Mouse (Mus musculus) myocyte (in vitro differentiated cells): ENCODE data around the gene Acyp1. TPM values are rescaled to one million over a fixed set of nuclear protein-coding genes. Genes with fewer than 3 reads are reported as not detected.
A peak's percentile ranks its signal among the peaks of the same experiment; 100 is the strongest.

Experiments
- H3K27me3 ChIP-seq: one replicate; pipeline ENCODE4 v1.6.1; 2011; ENCODE audit not compliant: control insufficient read depth, insufficient read depth, insufficient read length
- H3K36me3 ChIP-seq: one replicate; pipeline ENCODE4 v1.6.1; 2011; ENCODE audit not compliant: control insufficient read depth, insufficient read depth
- H3K4me2 ChIP-seq: one replicate; pipeline ENCODE4 v1.6.1; 2011; ENCODE audit warnings: low read depth, control low read depth
- H3K4me3 ChIP-seq: one replicate; pipeline ENCODE4 v1.5.1; 2011; ENCODE audit warnings: mild to moderate bottlenecking, control low read depth, moderate library complexity
- H3K79me2 ChIP-seq: one replicate; pipeline ENCODE4 v1.6.1; 2011; ENCODE audit not compliant: control insufficient read depth, insufficient read depth
- H3ac ChIP-seq: one replicate; pipeline ENCODE4 v1.6.1; 2011; ENCODE audit not compliant: control insufficient read depth, insufficient read length
- CEBPB ChIP-seq: IDR thresholded peaks from 2 replicates; pipeline ENCODE4 v1.6.1; 2011; ENCODE audit warnings: mild to moderate bottlenecking, moderate library complexity; ENCODE audit not compliant: poor library complexity, insufficient read depth, severe bottlenecking
- E2F4 ChIP-seq: IDR thresholded peaks from one replicate; pipeline ENCODE4 v1.6.1; 2011; ENCODE audit warnings: mild to moderate bottlenecking, control low read depth, moderate library complexity; ENCODE audit not compliant: insufficient read depth
- MAX ChIP-seq: IDR thresholded peaks from one replicate; pipeline ENCODE4 v1.6.1; 2011; ENCODE audit warnings: low read depth, mild to moderate bottlenecking, control low read depth
- MYOD1 ChIP-seq, 3 experiments: IDR thresholded peaks; one replicate each; pipeline ENCODE4 v1.6.1; 2011; ENCODE audit warnings: control low read depth in 2 of 3, low read depth in 2 of 3, mild to moderate bottlenecking in 2 of 3, moderate library complexity in 1 of 3; ENCODE audit not compliant: insufficient read length in 2 of 3, control insufficient read depth in 1 of 3
- MYOG ChIP-seq, 3 experiments: IDR thresholded peaks; one replicate each; pipeline ENCODE4 v1.6.1; 2011; ENCODE audit warnings: control low read depth in 2 of 3, low read depth in 2 of 3, mild to moderate bottlenecking in 2 of 3; ENCODE audit not compliant: insufficient read length in 2 of 3, control insufficient read depth in 1 of 3, insufficient read depth in 1 of 3
- POLR2A ChIP-seq: IDR thresholded peaks from one replicate; pipeline ENCODE4 v1.6.1; 2011; ENCODE audit warnings: low read depth, mild to moderate bottlenecking, control low read depth, moderate library complexity; ENCODE audit not compliant: insufficient read length
- POLR2AphosphoS2 ChIP-seq: IDR thresholded peaks from one replicate; pipeline ENCODE4 v1.6.1; 2011; ENCODE audit warnings: low read depth, control low read depth; ENCODE audit not compliant: insufficient read length
- REST ChIP-seq: IDR thresholded peaks from one replicate; pipeline ENCODE4 v1.6.1; 2011; ENCODE audit warnings: mild to moderate bottlenecking, control low read depth, moderate library complexity; ENCODE audit not compliant: insufficient read depth, insufficient read length
- SRF ChIP-seq: IDR thresholded peaks from one replicate; pipeline ENCODE4 v1.6.1; 2011; ENCODE audit warnings: low read depth; ENCODE audit not compliant: control insufficient read depth, insufficient read length
- TCF12 ChIP-seq: IDR thresholded peaks from one replicate; pipeline ENCODE4 v1.6.1; 2011; ENCODE audit warnings: mild to moderate bottlenecking, control low read depth; ENCODE audit not compliant: poor library complexity, insufficient read depth, severe bottlenecking
- TCF3 ChIP-seq: IDR thresholded peaks from one replicate; pipeline ENCODE4 v1.6.1; 2011; ENCODE audit warnings: low read depth, control low read depth; ENCODE audit not compliant: insufficient read length
- USF1 ChIP-seq: IDR thresholded peaks from one replicate; pipeline ENCODE4 v1.6.1; 2011; ENCODE audit warnings: low read depth, mild to moderate bottlenecking, control low read depth, moderate library complexity
- polyA plus RNA-seq: library from polyadenylated mRNA; unstranded; fragments of >200 nt; fragmentation: generic; extraction: Trizol; gene quantifications from one replicate; pipeline ENCODE4 v1.2.1, GENCODE M21; 2012; ENCODE audit warnings: missing spikeins

Acyp1 gene
- polyA plus RNA-seq = 22.0 TPM

- peak; percentile 87 for TF ChIP-seq USF1
- TF ChIP-seq CEBPB = no peak
- TF ChIP-seq MAX = no peak
- TF ChIP-seq POLR2A = peak; percentile 55
- TF ChIP-seq SRF = no peak
- TF ChIP-seq REST = no peak
- no peak for TF ChIP-seq TCF12
- no peak for TF ChIP-seq TCF3
- no peak for TF ChIP-seq MYOD1 (IDR thresholded peaks at IDR 0.05; ENCODE audit: control insufficient read depth in 1 of 3, insufficient read length in 2 of 3, low read depth in 2 of 3)
- TF ChIP-seq MYOG (IDR thresholded peaks at IDR 0.05; ENCODE audit: control insufficient read depth in 1 of 3, insufficient read depth in 1 of 3, insufficient read length in 2 of 3, low read depth in 2 of 3) = no peak
- TF ChIP-seq POLR2AphosphoS2 = peak; percentile 31
- TF ChIP-seq E2F4 = no peak
- no peaks in the 10 kb centered on the region for H3K79me2 ChIP-seq
Measured at GRCm38 (mm10) chr12:85287809-85288485, at the start of gene Acyp1. Gene Acyp1 (minus strand): TSS chr12:85288438.

DNA sequence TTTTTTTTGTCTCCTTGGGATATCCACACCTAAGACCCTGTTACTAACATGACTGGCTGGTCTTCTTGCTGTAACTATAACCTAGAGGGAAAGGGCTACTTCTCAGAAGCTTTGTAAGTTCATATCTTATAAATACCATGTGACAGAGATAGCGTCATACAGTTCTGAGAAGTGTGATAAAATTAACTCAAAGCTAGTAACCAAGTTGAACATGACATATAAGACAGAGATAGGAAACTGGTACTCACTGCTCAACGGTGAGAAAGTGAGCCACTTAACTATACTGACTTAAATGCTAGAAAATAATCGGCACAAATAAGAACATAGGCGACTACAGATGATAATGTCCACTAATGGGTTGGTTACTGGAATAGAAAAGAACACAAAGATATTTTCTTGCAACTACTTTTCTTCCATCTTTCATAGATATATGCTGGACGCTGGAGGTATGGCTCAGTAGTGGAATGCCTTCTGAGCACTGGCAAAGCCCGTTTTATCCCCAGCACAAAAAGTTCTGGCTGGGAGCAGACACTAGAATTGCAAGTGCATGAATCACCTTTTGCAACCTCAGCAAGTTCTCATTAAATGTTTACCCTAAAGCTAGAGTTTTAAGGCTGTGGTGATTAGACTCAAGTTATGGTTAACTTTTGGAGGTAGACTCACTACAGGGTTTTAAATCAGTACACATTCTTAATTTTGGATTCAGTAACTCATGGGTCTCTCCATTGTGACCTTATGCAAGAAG lies 49.5 kb upstream of the Acyp1 start:
- peaks cover 29% of the 10 kb centered on the region for H3K36me3 ChIP-seq

More at GRCm38 (mm10) chr12:85287809-85288485, at the start of gene Acyp1:
- Histone ChIP-seq H3ac (no peak within 1 kb of the TSS), H3K36me3 (no peaks in the 10 kb centered on the region), H3K4me3 (peak within 1 kb of the TSS; percentile 46), H3K4me2 (peak within 1 kb of the TSS; percentile 83), H3K27me3 (no peaks in the 10 kb centered on the region)

DNA sequence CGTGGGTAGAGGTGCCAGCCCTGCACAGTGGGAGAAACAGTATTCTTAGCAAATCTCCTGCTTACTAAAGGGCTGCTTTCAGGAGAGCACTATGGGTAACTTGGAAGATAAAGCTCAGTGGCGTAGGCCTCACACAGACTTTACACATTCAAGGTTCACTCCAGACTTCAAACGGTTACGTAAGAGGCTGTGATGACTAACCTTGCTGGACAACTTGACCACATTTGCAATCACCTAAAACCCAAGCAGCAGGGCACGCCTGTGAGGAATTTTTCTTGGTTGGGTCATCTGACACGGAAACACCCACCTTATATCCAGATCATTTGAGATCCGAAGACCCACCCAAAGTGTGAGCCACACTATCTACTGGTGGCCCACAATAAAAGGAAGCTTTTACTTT lies 41.9 kb upstream of the Acyp1 start:
- Histone ChIP-seq H3K4me2 (no peak overlapping the region), H3K36me3 (peaks cover 62% of the 10 kb centered on the region), H3K4me3 (no peak overlapping the region), H3K79me2 (no peaks in the 10 kb centered on the region), H3ac (no peak overlapping the region), H3K27me3 (no peaks in the 10 kb centered on the region)
- TF ChIP-seq E2F4 (no peak), CEBPB (0 out of 2 replicates have a peak, but pooled peaks have one; percentile 40), POLR2AphosphoS2 (no peak), MAX (no peak)

More for the DNA sequence above, 49.5 kb upstream of the Acyp1 start:
- Histone ChIP-seq H3ac (no peak overlapping the region), H3K4me2 (peak overlapping the region; percentile 95), H3K27me3 (no peaks in the 10 kb centered on the region), H3K79me2 (peaks cover 24% of the 10 kb centered on the region), H3K4me3 (peak overlapping the region; percentile 65)
- TF ChIP-seq TCF3 (no peak), MAX (no peak), MYOD1 (IDR thresholded peaks at IDR 0.05; ENCODE audit: control insufficient read depth in 1 of 3, insufficient read length in 2 of 3, low read depth in 2 of 3) (no peak), E2F4 (no peak), MYOG (IDR thresholded peaks at IDR 0.05; ENCODE audit: control insufficient read depth in 1 of 3, insufficient read depth in 1 of 3, insufficient read length in 2 of 3, low read depth in 2 of 3) (no peak), USF1 (no peak), POLR2A (no peak)

DNA sequence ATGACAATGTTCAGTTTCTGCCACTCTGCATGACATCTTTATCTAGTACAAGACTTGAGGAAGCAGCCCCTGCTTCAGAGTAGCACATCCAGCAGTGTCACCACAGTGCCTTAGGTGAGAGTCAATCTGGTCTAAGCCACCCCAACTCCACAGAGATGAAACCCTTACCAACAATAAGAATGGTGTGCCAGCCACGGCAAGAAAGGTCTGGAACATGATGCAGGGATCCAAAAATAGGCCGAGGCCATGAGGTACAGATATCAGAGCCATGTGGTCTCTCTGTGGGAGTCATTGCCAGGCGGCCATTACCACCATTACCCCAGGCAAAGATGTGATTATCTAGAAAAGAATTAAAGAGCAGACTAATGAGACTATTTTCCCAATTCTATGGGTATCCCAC lies 20.4 kb upstream of the Acyp1 start:
- Histone ChIP-seq H3K27me3 (no peaks in the 10 kb centered on the region), H3K4me3 (no peak overlapping the region), H3K4me2 (no peak overlapping the region), H3K79me2 (no peaks in the 10 kb centered on the region), H3K36me3 (peaks cover 65% of the 10 kb centered on the region), H3ac (no peak overlapping the region)
- no peak for TF ChIP-seq TCF12
- TF ChIP-seq USF1 = no peak
- no peak for TF ChIP-seq MYOD1 (IDR thresholded peaks at IDR 0.05; ENCODE audit: control insufficient read depth in 1 of 3, insufficient read length in 2 of 3, low read depth in 2 of 3)
- TF ChIP-seq POLR2AphosphoS2 = no peak
- no peak for TF ChIP-seq SRF
- TF ChIP-seq MAX = no peak
- TF ChIP-seq TCF3 = no peak
- no peak for TF ChIP-seq POLR2A
- TF ChIP-seq CEBPB = no peak
- no peak for TF ChIP-seq MYOG (IDR thresholded peaks at IDR 0.05; ENCODE audit: control insufficient read depth in 1 of 3, insufficient read depth in 1 of 3, insufficient read length in 2 of 3, low read depth in 2 of 3)
- TF ChIP-seq E2F4 = no peak
- TF ChIP-seq REST = no peak
